ENCODE assay signal across 8 mouse cellular contexts in genomic region chr8:64597042-64597970, GRCm38 (mm10).
A peak's percentile ranks its signal among the peaks of the same experiment; 100 is the strongest.
DNase-seq lines count a peak whose midpoint lies in the region; ATAC-seq and TF ChIP-seq lines count a peak whose summit lies in the region.

No protein-coding gene starts in this region.

- peak; percentile 59; the same call in 1 of the 2 replicates for ATAC-seq in midbrain, postnatal 0 days (ENCODE audit: low FRiP score)

- H3K4me3 ChIP-seq in thymus, adult 2 months (ENCODE audit: control insufficient read depth, insufficient read depth, low read length), result no peak overlapping the region
- H3K4me3 ChIP-seq in gastrocnemius, adult 2 months, result no peak overlapping the region
- no peak overlapping the region for H3K4me3 ChIP-seq in kidney, adult 2 months (ENCODE audit: insufficient read depth, low read depth, low read length)
- no peak overlapping the region for H3K4me3 ChIP-seq in limb, embryonic 10.5 days
- H3K4me3 ChIP-seq in midbrain, postnatal 0 days (ENCODE audit: low read depth, low read length), result no peak overlapping the region

- 40% methylated on average over 21 of the region's 21 CpGs for WGBS in thymus, adult 2 months
- WGBS in kidney, adult 2 months, result 42% methylated on average over 21 of the region's 21 CpGs
- 42% methylated on average over 21 of the region's 21 CpGs for WGBS in limb, embryonic 10.5 days
- WGBS in midbrain, postnatal 0 days, result 45% methylated on average over 21 of the region's 21 CpGs

- no peaks in the 10 kb centered on the region for H3K27me3 ChIP-seq in thymus, adult 2 months (ENCODE audit: control insufficient read depth, insufficient read depth, low read length)
- H3K27me3 ChIP-seq in kidney, adult 2 months (replicated peaks; ENCODE audit: control insufficient read depth, insufficient read depth, low read length), result no peaks in the 10 kb centered on the region
- no peaks in the 10 kb centered on the region for H3K27me3 ChIP-seq in limb, embryonic 10.5 days (ENCODE audit: low read depth, poor library complexity, severe bottlenecking)
- no peaks in the 10 kb centered on the region for H3K27me3 ChIP-seq in midbrain, postnatal 0 days (ENCODE audit: insufficient read depth, low read length)

- no peak for TF ChIP-seq POLR2A in thymus, adult 2 months (IDR thresholded peaks at IDR 0.05; ENCODE audit: control insufficient read depth, extremely low read depth, insufficient read depth, low read length, poor library complexity)
- no peak for TF ChIP-seq POLR2A in kidney, adult 2 months (IDR thresholded peaks at IDR 0.05; ENCODE audit: low read depth, low read length)

- no peak overlapping the region for H3K9ac ChIP-seq in midbrain, postnatal 0 days (replicated peaks; ENCODE audit: low read length, poor library complexity, severe bottlenecking)

- H3K36me3 ChIP-seq in thymus, adult 2 months (ENCODE audit: control insufficient read depth, insufficient read depth, low read length), result no peaks in the 10 kb centered on the region
- no peaks in the 10 kb centered on the region for H3K36me3 ChIP-seq in kidney, adult 2 months (ENCODE audit: control insufficient read depth, insufficient read depth, low read length)
- H3K36me3 ChIP-seq in limb, embryonic 10.5 days, result peaks cover 12% of the 10 kb centered on the region; the same call in 1 of the 2 replicates
- H3K36me3 ChIP-seq in midbrain, postnatal 0 days (ENCODE audit: insufficient read depth, low read length), result peaks cover 32% of the 10 kb centered on the region

- no peak overlapping the region for H3K4me2 ChIP-seq in midbrain, postnatal 0 days (ENCODE audit: low read depth, low read length, poor library complexity, severe bottlenecking)

- no peak overlapping the region for H3K27ac ChIP-seq in thymus, adult 2 months (ENCODE audit: control insufficient read depth, insufficient read depth, low read length)
- no peak overlapping the region for H3K27ac ChIP-seq in gastrocnemius, adult 2 months
- no peak overlapping the region for H3K27ac ChIP-seq in kidney, adult 2 months (ENCODE audit: insufficient read depth, low read depth, low read length)
- no peak overlapping the region for H3K27ac ChIP-seq in limb, embryonic 10.5 days
- H3K27ac ChIP-seq in midbrain, postnatal 0 days (ENCODE audit: low read depth, low read length), result no peak overlapping the region

- peak; percentile 48 for DNase-seq in thymus, adult 2 months
- no peak for DNase-seq in thymus, adult 18-20 months
- DNase-seq in cerebellum, postnatal 14 days, result peak; percentile 84 to 90
- peak; percentile 77 for DNase-seq in gastrocnemius, adult 2 months
- DNase-seq in kidney, adult 2 months, result peak; percentile 68
- DNase-seq in limb, embryonic 10.5 days (ENCODE audit: low spot score), result peak; percentile 87
- DNase-seq in midbrain, postnatal 0 days (ENCODE audit: low spot score), result peak; percentile 71
- DNase-seq in testis, postnatal 10 days (ENCODE audit: low spot score), result peak; percentile 90

- H3K9me3 ChIP-seq in limb, embryonic 10.5 days (replicated peaks), result no peaks in the 10 kb centered on the region
- H3K9me3 ChIP-seq in midbrain, postnatal 0 days (ENCODE audit: low read length), result no peaks in the 10 kb centered on the region

- TF ChIP-seq CTCF in thymus, adult 2 months (IDR thresholded peaks at IDR 0.05; ENCODE audit: borderline replicate concordance, control insufficient read depth, extremely low read depth, insufficient read depth, low read length, poor library complexity), result peak; percentile 73
- peak; percentile 90 for TF ChIP-seq CTCF in gastrocnemius, adult 2 months (IDR thresholded peaks at IDR 0.05)
- TF ChIP-seq CTCF in kidney, adult 2 months (conservative IDR thresholded peaks at IDR 0.05; ENCODE audit: insufficient read depth, insufficient read length, low read depth, low read length), result peak; percentile 77
- TF ChIP-seq CTCF in midbrain, postnatal 0 days (IDR thresholded peaks at IDR 0.05), result peak; percentile 88

- intact Hi-C loops in gastrocnemius, adult 2 months (cut with DNase I), result loop anchor here (5.0 kb wide), 1 partner anchor 575 kb away; no protein-coding TSS in a partner anchor

- H3K4me1 ChIP-seq in thymus, adult 2 months (replicated peaks; ENCODE audit: control insufficient read depth, insufficient read depth, low read length), result no peaks in the 10 kb centered on the region
- no peaks in the 10 kb centered on the region for H3K4me1 ChIP-seq in kidney, adult 2 months (ENCODE audit: control insufficient read depth, insufficient read depth, low read length)
- H3K4me1 ChIP-seq in limb, embryonic 10.5 days, result no peaks in the 10 kb centered on the region
- H3K4me1 ChIP-seq in midbrain, postnatal 0 days (ENCODE audit: insufficient read depth, low read length), result no peaks in the 10 kb centered on the region

Comparison
In these comparisons a context has a peak if more than half of its experiments do, and no peak if none do; other contexts are left out.
1. DNase-seq: peak in thymus, adult 2 months (single experiment), cerebellum, postnatal 14 days (2 of 2), gastrocnemius, adult 2 months (single experiment), kidney, adult 2 months (single experiment), limb, embryonic 10.5 days (single experiment), midbrain, postnatal 0 days (single experiment) and testis, postnatal 10 days (single experiment); none in thymus, adult 18-20 months (0 of 2).
2. Peak in every context shown above with its lines, with median percentiles within 50 percentile points of each other: CTCF ChIP-seq.